23 mouse cellular contexts compared by ENCODE assay signal in genomic region chr16:5272371-5272770, GRCm38 (mm10). TPM values are rescaled to one million over a fixed set of nuclear protein-coding genes. Genes with fewer than 3 reads are reported as not detected.
"Had no signal": no experiment of that assay in that cellular context is flagged by ENCODE, and none has a peak within 500 bp of the region (broad histone marks: within the 10 kb centered on the region; RNA-seq: fewer than 3 reads in every experiment).

No protein-coding gene starts in this region.

- H3K27ac ChIP-seq: heart, embryonic 13.5 days; heart, embryonic 15.5 days; hindbrain, embryonic 13.5 days; hindbrain, embryonic 15.5 days; hindbrain, postnatal 0 days; kidney, embryonic 15.5 days; kidney, postnatal 0 days; left cerebral cortex, adult 2 months; limb, embryonic 13.5 days; limb, embryonic 15.5 days; liver, embryonic 12.5 days; liver, embryonic 14.5 days had no signal

- ATAC-seq: hindbrain, postnatal 0 days; intestine, embryonic 16.5 days had no signal

- H3K4me2 ChIP-seq: heart, embryonic 11.5 days; heart, embryonic 13.5 days; heart, embryonic 15.5 days; hindbrain, embryonic 13.5 days; hindbrain, embryonic 15.5 days; kidney, embryonic 15.5 days; limb, embryonic 13.5 days; limb, embryonic 15.5 days; liver, embryonic 12.5 days had no signal

- H3K9me3 ChIP-seq: heart, embryonic 13.5 days; heart, embryonic 15.5 days; hindbrain, embryonic 13.5 days; hindbrain, embryonic 15.5 days; kidney, embryonic 15.5 days; limb, embryonic 13.5 days; limb, embryonic 15.5 days; liver, embryonic 12.5 days had no signal

- H3K4me3 ChIP-seq: heart, embryonic 13.5 days; heart, embryonic 15.5 days; hindbrain, embryonic 13.5 days; hindbrain, embryonic 15.5 days; kidney, embryonic 15.5 days; left cerebral cortex, adult 2 months; limb, embryonic 13.5 days; limb, embryonic 15.5 days; liver, embryonic 12.5 days had no signal

- H3K4me1 ChIP-seq: heart, embryonic 13.5 days; heart, embryonic 15.5 days; hindbrain, embryonic 13.5 days; hindbrain, embryonic 15.5 days; kidney, embryonic 15.5 days; limb, embryonic 13.5 days; limb, embryonic 15.5 days; liver, embryonic 12.5 days had no signal

- H3K9ac ChIP-seq: heart, embryonic 13.5 days; heart, embryonic 15.5 days; hindbrain, embryonic 13.5 days; hindbrain, embryonic 15.5 days; kidney, embryonic 15.5 days; limb, embryonic 13.5 days; limb, embryonic 15.5 days; liver, embryonic 12.5 days; liver, embryonic 14.5 days had no signal

- H3K27me3 ChIP-seq: heart, embryonic 13.5 days; heart, embryonic 15.5 days; hindbrain, embryonic 15.5 days; kidney, embryonic 15.5 days; limb, embryonic 13.5 days; limb, embryonic 15.5 days; liver, embryonic 12.5 days had no signal

- DNase-seq: gastrocnemius, postnatal 14 days; gastrocnemius, postnatal 36 days; heart, adult 18-20 months; kidney, adult 11 months; kidney, adult 2 months; kidney, adult 9 months; kidney, postnatal 14 days; kidney, postnatal 36 days had no signal

- H3K36me3 ChIP-seq: heart, embryonic 13.5 days; heart, embryonic 15.5 days; hindbrain, embryonic 13.5 days; hindbrain, embryonic 15.5 days; kidney, embryonic 15.5 days; limb, embryonic 13.5 days; limb, embryonic 15.5 days; liver, embryonic 12.5 days had no signal

RNA-seq across cellular contexts. Expression of gene AU021092, which starts 50.3 kb away (rescaled TPM):
- total RNA-seq: hematopoietic stem cell, adult 5-6 weeks had no signal
